Mouse (Mus musculus) c-Kit-positive CD71-positive TER-119-negative erythroid progenitor cells, embryonic 14.5 days (primary cell): ENCODE data around the gene Def8.
A peak's percentile ranks its signal among the peaks of the same experiment; 100 is the strongest.

ENCODE experiments used
- DNase-seq: peaks from one replicate; pipeline ENCODE4 v3.0.0-alpha.2; 2013; ENCODE audit warnings: low read depth

Def8 gene

GRCm38 (mm10) chr8:123491280-123492075, 68.2 kb downstream of the Def8 start:
- DNase-seq: no peak

GRCm38 (mm10) chr8:123492898-123493297, 69.6 kb downstream of the Def8 start:
- no peak for DNase-seq

DNA sequence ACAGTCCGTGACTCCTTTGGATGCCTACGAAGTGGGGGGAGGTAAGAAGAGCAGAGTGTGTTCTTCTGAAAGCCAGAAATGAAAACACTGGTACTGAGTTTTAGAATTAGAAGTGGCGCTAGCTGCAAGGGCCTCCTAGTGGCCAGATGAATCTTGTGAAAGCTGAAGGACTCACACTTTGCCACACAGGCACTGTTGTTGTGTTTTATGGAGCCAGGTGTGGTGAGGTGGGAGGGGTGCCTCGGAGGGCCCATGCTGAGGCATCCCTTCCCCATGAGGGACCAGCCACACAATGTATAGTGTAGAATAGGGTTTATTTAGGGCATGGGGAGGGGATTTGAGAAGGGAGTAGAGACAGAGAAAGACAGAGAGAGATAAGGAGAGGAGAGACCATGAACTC, 74.4 kb downstream of the Def8 start:
- no peak for DNase-seq

GRCm38 (mm10) chr8:123498963-123499362, 75.6 kb downstream of the Def8 start:
- peak; percentile 20 for DNase-seq

- DNase-seq: no peak
Measured at GRCm38 (mm10) chr8:123499556-123499955, 76.2 kb downstream of the Def8 start.

- no peak for DNase-seq
Measured at GRCm38 (mm10) chr8:123502192-123502591, 78.9 kb downstream of the Def8 start.

GRCm38 (mm10) chr8:123503801-123504467, 80.6 kb downstream of the Def8 start:
- no peak for DNase-seq

- DNase-seq: no peak
Measured at GRCm38 (mm10) chr8:123504591-123505195, 81.4 kb downstream of the Def8 start.

- no peak for DNase-seq
Measured at GRCm38 (mm10) chr8:123505267-123505666, 81.9 kb downstream of the Def8 start.

DNA sequence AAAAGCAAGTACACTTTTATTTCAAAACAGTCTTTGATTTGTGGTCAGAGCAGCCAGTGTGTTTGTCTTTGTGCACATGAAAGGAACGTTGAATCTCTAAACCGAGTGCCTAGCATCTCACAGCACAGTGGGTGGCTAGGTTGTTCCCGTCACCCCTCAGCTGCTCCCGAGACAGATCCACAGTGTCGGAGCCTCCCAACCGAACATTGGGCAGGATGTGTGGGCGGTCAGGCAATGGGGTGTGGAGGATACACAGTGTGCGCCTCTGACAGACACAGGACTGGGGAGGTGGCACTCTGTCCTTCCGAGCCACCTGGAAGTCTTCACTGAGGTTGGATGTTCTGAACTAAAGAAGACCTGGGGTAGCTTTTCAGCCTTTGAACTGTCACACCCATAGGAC, 82.4 kb downstream of the Def8 start:
- no peak for DNase-seq

DNA sequence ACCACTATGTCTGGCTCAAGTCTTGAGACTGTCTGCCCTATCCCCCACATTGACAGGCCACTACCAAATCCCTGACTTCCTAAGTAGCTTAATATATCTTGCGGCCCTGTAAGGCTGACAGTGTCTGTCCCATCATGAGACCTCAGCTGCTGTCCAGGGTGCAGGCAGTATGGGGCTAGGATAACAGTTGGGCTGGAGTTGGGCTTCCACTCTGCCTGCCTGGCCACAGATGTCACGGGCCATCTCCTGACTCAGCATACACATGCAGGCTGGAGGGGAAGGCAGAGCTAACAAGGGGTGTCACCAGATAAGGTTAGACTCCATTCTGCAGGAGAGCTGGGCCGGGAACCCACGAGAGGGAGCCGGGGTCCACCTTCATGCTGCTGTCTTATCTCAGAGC, 83.8 kb downstream of the Def8 start:
- no peak for DNase-seq

DNA sequence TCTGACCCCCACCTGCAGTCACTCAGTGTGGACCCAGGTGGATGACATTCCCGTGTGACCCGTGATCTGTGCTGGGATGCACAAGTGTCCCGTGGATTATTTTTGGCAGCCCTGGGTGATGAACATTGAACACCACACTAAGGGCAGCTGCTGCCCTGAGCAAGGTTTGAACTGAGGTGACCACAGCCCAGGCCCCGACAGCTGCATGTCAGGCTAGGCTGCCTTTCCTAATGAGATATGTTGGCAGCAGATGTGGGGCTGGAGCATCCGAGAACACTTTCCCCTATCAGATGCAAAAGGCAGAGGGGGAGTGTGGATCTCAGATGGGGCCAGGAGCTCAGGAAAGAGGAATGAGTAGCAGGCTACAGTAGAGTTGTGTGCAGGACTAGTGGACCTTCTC, 87.5 kb downstream of the Def8 start:
- no peak for DNase-seq
